Mouse (Mus musculus) T-helper 2 cell (primary cell): ENCODE results near the gene Nedd8.

Source experiments
- in situ Hi-C: fragments of 300-600 bp; cut with MboI, MseI; formaldehyde crosslinking; loops from one replicate; pipeline ENCODE4 v1.15.1; 2025; ENCODE audit warnings: high pct_unique_total_duplicates

Gene Nedd8

DNA sequence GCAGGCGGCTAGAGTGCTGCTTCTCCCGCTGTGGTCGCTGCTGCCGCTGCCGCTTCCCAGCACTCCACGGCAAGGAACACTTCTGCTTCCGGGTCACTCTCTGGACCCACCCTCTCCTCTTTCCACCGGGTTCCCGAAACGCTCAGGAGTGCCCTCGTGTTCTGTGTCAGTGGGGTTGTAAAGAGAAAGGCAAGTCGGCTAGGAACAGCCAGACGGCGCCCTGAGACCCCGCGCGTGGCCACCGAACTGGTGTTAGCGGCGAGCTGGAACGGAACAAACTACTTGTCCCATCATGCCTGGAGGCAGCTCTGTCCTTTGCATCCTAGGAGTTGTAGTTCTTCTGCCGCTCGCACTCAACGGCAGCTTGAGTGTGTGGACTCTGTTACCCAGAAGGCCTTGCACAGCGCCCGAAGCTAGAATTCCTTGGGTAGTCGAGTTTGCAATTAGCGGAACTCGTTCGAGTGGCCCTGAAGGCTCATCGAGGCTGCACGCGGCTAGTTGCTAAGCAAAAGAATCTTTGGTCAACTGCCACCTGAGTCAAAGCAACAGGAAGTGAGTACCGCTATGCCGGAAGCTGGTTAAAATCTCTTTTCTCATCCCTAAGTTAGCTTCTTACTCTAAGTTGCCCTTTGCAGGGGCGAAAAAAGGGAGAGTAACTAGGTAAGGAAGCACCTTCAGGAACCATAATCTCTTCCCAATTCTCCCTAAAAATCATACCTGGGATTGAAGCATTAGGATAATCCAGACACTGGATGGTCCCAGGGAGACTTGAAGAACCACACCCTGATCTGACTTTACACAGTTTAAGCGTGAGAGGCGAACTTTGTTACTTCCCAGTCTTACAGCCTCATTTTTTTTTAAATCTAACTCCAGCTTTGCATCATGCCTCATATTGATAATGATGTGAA lies at the start of gene Nedd8, which contains the start of gene Gmpr2:
Gene Nedd8, minus strand, starts transcription at position 292 of the 908 bp plus-strand sequence.
Gene Gmpr2, plus strand, starts transcription at position 109 of the 908 bp plus-strand sequence.
- in situ Hi-C loops: no loop called here

DNA sequence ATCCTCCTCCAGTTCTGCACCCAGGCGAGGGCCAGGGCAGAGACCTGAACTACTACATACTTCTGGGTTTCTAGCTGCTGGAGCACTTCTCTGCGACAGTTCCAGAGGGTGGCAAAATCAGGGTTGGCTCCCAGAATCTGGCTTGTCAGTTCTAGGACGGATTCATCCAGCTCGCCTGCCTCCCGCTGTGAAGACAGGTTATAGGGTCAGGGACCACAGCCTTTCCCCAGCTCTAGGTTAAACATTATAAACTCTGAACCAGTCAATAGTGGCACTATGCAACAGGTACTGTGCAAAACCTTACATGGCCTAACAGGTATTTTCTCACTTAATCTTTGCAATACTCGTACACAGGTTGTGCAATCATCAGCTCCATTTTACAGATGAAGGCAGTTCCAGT lies 49.2 kb upstream of the Nedd8 start:
- in situ Hi-C loops: no loop called here

DNA sequence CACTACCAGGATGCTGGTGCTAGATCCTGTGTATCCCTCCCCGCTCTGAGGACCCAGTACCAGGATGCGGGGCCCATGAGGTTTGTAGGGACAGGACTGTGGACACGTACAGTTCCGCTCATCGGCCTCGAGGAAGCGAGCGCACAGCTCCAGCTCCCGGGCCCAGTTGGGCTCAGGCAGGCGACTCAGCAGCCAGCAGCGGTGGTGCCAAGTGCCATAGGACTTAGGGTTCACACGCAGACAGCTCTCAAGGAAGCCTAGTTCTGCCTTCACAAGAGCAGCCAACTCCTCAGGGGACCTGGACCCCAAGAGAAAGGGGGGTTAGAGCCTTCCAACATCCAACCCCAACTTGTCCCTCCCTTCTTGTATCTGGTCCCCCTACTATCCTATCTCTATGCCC lies 48.7 kb upstream of the Nedd8 start:
- in situ Hi-C loops: no loop called here

DNA sequence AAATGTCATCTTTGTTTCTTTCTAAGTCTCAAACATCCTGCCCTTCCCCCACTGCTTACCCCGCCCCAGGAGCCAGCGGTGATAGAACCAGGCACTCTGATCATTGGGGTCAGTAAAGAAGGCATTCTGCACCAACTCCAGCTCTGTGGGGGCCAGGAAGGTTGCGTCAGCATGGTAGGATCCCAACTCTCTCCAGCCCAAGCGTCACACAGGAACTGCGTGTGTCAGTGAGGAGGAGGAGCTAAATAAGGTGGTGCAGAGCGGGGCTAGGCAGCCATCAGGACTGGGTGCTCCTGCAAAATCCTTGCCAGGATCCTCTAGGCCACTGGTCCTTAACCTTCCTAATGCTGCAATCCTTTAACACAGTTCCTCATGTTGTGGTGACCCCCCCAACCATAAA lies 47.8 kb upstream of the Nedd8 start:
- in situ Hi-C loops: no loop called here

DNA sequence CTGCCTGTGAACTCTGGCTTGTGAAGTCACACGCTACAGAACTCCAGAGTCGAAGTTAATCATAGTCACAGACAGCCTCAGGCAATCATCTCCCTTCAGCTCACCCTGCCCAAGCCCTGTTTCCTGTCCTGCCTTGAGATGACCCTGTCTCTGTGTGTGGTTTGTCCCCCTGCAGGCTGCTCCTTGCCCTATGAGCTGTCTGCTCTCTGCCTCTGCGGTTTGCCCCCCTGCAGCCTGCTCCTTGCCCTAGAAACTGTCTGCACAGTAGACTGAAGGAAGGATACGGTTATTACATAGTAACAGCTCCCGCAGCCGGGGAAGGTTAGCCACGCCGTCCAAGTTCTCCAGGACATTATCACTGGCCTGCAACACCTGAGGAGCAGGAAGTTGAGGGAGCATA lies 45.0 kb upstream of the Nedd8 start:
- in situ Hi-C loops: no loop called here

DNA sequence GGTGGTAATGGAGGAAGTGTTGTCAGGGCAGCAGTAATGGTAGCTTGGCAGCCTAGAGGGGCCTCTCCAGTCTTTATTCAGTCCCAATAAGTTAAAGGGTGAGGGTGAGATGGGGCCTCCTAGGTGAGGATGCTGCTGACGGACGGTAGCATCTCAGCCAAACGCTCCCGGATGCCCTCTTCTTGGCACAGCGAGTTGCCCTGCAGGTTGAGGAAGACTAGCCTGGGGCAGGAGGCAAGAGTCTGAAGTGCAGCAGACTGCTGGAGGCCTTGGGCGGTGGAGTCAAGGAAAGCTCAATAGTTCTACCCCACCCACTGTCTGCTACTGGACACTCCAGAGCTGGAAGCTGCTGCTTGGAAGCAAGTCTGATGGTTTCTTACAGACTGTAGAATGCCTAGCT lies 44.3 kb upstream of the Nedd8 start:
- in situ Hi-C loops: no loop called here

DNA sequence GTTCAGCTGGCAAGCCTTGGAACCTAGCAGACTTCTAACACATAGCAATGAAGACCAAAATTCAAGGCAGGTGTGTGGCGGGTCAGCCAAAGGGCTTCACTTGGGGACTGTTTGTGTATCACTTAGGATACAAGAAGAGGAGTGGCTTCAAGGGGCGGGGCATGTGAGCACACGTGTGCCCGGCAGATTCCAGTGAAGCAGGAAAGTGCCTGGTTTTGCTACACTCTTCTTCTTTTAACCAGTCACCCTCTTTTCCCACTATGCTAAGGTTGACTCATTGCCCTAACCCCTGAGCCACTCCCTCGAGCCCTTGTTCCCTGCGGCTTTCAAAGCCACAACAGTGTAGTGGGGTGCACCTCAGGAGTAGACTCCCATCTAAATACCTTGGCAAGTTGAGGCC lies 43.0 kb upstream of the Nedd8 start:
- in situ Hi-C loops: no loop called here

DNA sequence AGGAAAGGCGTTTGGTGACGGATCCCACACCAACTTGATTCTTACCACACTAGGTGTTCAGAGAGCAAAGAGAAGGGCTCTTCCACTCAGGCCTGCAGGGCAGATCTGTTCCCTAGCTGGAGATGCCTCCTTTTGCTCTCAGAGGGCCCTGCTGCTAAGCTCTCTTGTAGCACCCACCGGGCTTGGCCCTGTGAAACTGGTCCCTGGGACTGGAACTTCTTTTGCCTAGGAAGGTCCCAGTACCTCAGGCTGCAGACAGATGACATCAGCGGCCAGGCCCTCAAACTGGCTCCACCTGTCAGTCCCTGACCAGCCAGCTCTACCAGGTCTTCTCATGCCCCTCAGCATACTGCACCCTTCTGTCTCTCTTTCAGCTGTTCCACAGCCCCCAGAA lies 41.8 kb upstream of the Nedd8 start, which contains the start of gene Tgm1:
Gene Tgm1, minus strand, starts transcription at position 198 of the 394 bp plus-strand sequence.
- in situ Hi-C loops: no loop called here

DNA sequence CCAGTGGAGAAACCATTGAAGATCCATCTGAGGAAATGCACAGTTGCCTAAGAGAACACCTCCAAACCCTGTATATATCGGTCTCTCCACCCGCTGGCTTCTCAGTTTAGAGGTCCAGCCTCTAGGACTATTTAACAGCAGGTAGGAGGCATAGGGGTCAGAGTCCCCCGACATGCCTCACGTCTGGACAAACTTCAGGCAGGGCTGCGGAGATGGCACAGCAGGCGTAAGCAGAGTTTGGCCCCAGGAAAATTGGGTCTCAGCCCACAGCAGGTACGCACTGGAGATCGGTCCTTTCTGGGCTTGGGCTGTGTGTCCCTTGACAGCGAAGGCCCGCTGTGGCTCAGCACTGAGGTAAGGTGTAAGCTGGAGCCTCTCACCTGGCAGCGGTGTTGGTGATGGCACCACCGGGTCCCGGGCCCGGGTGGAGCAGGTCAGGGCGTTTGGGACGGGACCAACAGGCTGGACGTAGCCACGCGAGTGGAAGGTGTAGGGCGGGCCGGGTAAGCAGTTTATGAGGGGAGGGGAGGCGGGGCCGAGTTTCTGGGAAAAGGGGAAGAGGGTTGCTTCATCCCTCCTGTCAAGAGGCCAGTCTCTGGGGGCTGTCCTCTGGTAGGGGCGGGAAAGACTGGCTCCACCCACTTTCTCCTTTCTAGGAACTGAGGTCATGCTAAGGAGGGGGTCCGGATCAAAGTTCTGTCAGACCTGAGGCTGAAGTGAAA lies 41.2 kb upstream of the Nedd8 start:
- in situ Hi-C loops: no loop called here

DNA sequence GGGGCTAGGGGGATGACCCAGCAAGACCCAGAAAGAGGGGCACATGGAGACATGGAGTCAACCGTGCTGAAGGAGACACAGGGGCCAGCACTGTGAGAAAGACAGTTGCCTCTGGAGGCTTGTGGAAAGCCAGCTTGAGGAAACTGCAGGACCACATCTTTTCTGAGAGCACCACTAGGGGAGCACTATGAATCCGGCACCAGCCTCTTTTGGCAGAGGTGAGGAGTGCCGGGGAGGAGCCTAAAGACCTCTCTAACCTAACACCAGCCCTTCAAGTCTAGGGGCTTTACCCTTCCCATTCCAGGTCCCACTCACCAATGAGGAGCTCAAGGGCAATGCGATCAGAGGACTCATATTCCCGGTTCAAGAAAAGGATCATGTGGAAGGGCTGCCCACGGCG lies 39.9 kb upstream of the Nedd8 start:
- in situ Hi-C loops: no loop called here

DNA sequence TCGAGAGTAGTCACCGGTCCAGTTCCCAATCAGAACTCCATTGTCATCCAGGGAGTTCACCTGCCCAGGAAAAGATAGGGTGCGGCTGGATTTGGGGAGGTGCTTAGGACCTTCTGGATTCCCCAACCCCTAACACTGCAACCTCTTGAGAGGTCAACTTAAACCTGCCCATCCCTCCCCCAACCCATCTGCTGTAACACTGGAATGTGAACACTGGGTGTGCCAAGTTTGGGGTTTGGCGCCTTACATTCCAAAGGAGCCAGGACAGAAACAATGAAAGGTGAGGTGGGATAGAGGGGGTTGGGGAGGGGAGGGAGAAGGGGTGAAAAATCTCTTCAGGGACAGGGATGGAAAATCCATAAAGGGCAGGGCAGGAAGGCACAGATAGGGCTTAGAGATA lies 37.6 kb upstream of the Nedd8 start:
- in situ Hi-C loops: no loop called here

DNA sequence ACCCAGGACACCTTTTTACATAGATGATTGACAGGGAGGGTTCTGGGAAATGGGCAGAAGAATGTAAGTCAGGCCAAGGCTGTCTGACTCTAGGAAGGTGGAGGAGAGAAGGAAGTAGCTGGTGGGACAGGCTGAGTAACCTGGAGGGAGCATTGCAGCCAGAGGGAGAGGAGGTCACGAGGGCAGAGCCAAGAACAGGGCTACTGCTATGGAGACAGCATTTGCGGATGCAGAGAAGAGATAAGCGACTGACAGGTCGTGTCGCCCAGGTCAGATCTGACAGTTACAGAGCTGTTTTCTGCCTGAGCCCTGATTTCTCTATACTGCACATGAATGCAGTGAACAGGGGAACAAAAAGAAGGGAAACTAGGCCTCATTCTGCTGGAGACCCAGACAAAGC lies 35.5 kb upstream of the Nedd8 start:
- in situ Hi-C loops: no loop called here

DNA sequence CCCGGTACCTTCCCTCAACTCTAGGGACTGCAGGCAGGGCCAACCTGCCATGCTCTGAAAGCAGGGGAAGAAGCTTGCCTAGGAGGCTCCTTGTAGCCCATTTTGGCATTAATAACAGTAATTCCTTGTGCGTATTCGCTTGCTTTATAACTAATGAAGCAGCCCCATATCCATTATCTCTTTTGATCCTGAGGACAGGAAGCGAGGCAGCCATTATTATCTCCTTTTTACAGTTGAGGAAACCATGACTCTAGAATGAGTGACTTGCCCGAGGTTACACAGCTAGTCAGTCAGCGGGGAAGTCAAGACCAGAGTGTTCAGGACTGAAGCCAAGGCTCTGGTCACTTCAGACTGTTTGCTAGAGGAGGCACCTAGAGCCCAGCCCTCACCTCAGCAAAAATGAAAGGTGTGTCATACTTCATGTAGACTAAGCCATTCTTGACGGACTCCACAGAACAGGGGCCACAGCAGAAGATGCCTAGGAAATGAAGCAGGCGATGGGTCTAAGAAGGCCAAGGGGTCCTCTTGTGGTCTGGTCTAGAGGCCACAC lies 34.2 kb upstream of the Nedd8 start:
- in situ Hi-C loops: no loop called here

DNA sequence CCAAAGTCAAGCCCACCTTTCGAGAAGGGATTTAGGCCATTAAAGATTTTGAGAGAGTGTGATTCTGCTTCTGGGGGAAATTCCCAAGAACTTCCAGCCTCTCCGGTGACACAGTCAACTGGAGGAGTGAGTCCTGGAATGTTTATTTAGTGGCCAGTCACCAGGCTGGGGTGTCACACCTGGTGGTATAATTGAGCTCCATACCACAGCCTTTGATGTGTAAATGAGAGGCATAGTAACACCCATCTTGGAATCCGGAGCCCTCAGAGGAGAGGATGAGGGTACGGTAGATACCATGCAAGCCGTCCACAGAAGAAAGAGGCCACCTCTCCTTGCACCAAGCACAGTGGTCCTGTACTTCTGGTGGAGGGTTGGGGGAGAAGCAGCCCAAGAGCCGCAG lies 30.8 kb upstream of the Nedd8 start:
- in situ Hi-C loops: no loop called here

DNA sequence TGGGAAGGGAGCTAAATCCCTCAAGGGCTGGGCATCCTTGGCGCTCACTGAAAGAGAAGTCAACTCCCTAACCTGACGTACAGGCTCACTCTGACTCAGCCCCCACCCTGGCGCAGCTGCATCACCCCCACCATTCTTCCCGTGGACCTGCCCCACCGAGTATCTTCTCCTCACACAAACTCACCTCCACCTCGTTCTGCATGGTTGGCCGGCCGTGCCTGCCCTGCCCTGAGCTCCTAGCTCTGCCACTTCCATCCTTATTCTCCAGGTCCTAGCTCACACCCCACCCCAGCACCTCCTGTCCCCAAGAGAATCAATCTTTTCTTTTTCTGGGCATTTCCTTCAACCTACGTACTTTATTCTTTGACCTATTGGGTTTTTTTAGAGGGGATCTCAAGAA lies 29.2 kb upstream of the Nedd8 start:
- in situ Hi-C loops: no loop called here

DNA sequence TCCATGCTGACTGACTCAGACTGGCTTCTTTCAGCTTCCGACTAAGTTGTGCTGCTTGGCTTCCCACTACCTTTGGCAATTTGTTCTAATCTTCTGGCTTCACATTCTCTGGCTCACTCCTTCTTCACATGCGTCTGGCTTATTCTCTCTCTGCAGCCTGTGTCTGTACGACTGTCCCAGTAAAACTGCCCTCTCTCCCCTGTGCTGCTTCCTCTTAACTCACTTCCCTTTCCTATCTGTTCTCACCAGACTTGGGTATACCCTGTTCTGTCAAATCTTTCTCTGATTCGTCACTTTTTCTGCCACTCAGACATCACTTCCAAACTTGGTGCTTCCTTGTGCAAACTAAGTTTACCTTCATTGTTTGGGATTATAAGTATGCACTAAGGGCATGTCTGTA lies 25.3 kb upstream of the Nedd8 start:
- in situ Hi-C loops: no loop called here

DNA sequence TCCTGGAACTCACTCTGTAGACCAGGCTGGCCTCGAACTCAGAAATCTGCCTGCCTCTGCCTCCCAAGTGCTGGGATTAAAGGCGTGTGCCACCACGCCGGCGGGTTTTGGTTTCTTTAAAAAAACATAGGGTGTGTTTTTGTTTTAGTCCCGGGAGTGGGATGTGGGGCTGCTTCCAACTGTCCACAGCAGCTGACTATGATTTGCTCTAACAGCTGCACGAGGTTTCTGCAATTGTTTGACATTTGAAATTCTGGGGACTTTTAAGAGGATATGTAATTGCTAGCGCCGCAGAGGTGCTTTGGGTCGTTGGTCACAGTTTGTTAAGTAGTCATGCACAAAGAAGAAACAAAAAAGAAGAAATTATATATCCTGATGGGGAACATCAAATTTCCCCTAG lies 17.5 kb upstream of the Nedd8 start:
- in situ Hi-C loops: no loop called here

DNA sequence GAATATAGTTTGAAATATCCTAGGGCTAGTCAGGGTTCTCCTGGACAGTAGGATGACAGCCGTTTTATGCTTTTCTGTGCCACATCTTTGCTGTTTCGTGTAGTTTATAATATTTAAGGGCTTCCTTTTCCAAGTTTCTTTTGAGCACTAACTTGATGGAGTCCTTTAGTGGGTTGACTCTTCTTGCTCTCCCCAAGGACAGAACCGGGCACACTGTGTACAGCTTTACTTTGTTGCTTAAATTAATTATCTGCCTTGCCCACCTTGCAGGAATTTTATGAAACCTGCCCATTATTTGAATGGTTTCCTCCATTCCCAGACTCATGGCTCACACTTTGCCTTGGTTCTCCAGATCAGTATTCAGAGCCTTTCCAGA lies 10.2 kb upstream of the Nedd8 start:
- in situ Hi-C loops: loop anchor here (5.0 kb wide), 1 partner anchor 60 kb away; no protein-coding TSS in a partner anchor

DNA sequence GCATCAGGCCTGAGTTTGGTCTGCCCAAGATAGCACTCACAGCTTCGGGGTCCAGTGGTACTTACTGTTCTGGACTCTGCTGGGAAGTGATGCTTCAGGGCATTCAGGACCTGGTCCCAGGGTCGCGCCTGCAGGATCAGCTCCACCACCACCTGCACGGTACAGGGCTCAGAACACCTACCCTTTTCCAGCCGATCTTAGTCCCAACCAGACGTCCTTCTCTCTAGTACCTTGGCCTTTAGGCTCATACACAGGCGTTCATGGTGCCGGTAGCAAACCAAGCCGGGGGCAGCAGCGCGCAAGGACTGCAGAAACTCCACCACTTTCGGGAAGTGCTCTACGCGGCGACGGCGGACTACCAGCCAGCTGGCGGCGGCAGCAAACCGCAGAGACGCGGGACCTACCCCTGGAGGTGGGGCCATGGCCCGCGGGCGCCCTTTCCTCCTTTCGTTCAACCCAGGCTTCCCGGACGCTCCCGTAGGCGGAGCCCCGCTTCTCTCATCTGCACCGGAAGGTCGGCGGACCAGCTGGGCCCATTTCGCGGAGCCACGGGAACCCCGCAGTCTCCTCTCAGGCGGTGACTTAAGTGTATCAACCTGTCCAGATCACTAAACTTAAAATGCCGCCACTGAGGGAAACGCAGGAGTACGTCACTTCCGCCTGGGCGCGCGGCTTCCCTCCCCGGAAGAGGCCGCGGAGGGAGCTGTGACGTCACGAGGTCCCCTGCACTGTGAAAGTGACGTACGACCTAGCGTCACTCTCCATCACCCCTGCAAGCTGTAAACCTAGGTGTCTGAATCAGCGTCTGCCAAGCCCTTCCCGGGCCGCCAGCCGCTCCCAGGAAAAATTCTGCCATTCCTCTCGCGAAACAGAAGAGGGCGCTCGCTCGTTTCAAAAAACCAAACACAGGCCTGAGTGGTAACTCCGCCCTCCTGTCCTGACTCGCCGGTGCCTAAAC lies 9.5 kb upstream of the Nedd8 start, which contains the start of gene Tinf2:
Gene Tinf2, minus strand, starts transcription at position 661 of the 958 bp plus-strand sequence.
- in situ Hi-C loops: loop anchor here (5.0 kb wide), 1 partner anchor 61 kb away; no protein-coding TSS in a partner anchor

DNA sequence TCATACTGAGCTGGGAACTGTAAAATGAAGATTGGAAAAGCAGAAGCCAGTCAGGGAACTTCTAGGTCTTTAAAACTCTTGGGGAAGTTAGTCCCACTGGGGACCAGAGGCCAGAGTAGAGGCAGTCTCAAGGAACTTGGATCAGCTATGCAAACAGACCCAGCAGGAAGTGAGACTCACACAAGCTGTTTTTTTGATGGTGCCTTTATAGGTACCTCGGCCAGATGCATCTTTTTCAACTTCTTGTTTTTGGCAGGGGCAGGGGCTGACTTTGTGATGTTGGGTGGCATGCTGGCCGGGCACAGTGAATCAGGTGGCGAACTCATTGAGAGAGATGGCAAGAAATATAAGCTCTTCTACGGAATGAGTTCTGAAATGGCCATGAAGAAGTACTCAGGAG lies 5.7 kb upstream of the Nedd8 start:
- in situ Hi-C loops: no loop called here

DNA sequence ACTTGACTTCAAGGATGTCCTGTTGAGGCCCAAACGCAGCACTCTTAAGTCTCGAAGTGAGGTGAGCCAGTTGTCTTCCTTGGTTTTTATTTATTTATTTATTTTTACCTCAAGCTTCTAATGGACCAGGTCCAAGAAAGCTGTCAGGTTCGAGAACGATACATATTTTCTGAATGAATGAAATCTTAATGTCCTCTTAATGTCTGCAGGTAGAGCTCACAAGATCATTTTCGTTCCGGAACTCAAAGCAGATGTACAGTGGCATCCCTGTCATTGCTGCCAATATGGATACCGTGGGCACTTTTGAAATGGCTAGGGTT lies 777 bp upstream of the Nedd8 start:
- in situ Hi-C loops: no loop called here

DNA sequence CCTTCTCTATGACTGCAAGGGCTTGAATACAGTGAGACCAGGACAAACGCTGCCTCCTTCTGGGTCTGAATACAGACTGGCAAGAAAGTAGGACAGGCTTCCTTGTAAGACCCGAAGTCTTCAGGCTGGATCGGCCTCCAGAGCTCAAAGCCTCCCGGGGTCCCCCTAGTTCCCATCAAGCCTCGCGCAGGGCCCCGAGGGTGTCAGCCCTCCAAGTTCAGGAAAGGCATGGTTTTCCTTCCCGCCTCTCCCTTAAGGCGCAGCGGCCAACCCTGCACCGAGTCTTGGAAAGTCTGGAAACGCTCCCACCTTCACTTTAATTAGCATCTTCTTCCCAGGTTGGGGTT lies 465 bp downstream of the Nedd8 start:
- in situ Hi-C loops: no loop called here
